Mouse (Mus musculus) liver, embryonic 16.5 days (tissue): ENCODE results near the gene Neu2. TPM values are rescaled to one million over a fixed set of nuclear protein-coding genes. Genes with fewer than 3 reads are reported as not detected.

Source experiments
- ATAC-seq: fragments of 200-750 bp; cut with Nextera tagmentation; 2 replicates; pipeline ENCODE4 v1.8.0; 2017; ENCODE audit warnings: low read depth, mild to moderate bottlenecking, moderate number of reproducible peaks, moderate library complexity
- H3K27ac ChIP-seq: fragments of 300-500 bp; sonication (generic); 2 replicates; pipeline ENCODE4 v1.5.1; 2014; ENCODE audit warnings: mild to moderate bottlenecking, low read length
- H3K27me3 ChIP-seq: fragments of 300-500 bp; sonication (generic); 2 replicates; pipeline ENCODE4 v1.6.1; 2014; ENCODE audit warnings: low read depth, low read length, mixed read lengths; ENCODE audit not compliant: control insufficient read depth, insufficient read depth
- H3K36me3 ChIP-seq: fragments of 300-500 bp; sonication (generic); 2 replicates; pipeline ENCODE4 v1.6.1; 2014; ENCODE audit warnings: mild to moderate bottlenecking; ENCODE audit not compliant: control insufficient read depth, insufficient read depth
- H3K4me1 ChIP-seq: fragments of 300-500 bp; sonication (generic); 2 replicates; pipeline ENCODE4 v1.6.1; 2014; ENCODE audit warnings: low read depth, low read length, mixed read lengths; ENCODE audit not compliant: control insufficient read depth
- H3K4me2 ChIP-seq: fragments of 300-500 bp; sonication (generic); 2 replicates; pipeline ENCODE4 v1.6.1; 2014; ENCODE audit warnings: low read depth, low read length, mixed read lengths
- H3K4me3 ChIP-seq: fragments of 300-500 bp; sonication (generic); 2 replicates; pipeline ENCODE4 v1.5.1; 2014; ENCODE audit warnings: low read depth, mild to moderate bottlenecking, low read length
- H3K9ac ChIP-seq: fragments of 300-500 bp; sonication (generic); 2 replicates; pipeline ENCODE4 v1.6.1; 2014; ENCODE audit warnings: low read depth, low read length
- H3K9me3 ChIP-seq: fragments of 300-500 bp; sonication (generic); replicated peaks from 2 replicates; pipeline ENCODE4 v1.6.1; 2016; ENCODE audit warnings: low read length; ENCODE audit not compliant: control insufficient read depth
- WGBS: fragments of 180-500 bp; shearing (Covaris S2); extraction: QIAGEN DNeasy Blood & Tissue Kit; methylation state at CpG from one replicate; pipeline ENCODE4 v1.1.7; 2014; ENCODE audit not compliant: insufficient replicate concordance; 5-methylcytosine and 5-hydroxymethylcytosine counted together
- polyA plus RNA-seq: library from polyadenylated mRNA; unstranded; fragments of >200 nt; fragmentation: Nextera tagmentation; extraction: Ambion mirVana; gene quantifications from 2 replicates; pipeline ENCODE4 v1.2.1, GENCODE M21; 2015

Gene Neu2
- polyA plus RNA-seq, 1 experiment from 2014 or later = 0.65 TPM

- H3K9me3 ChIP-seq = no peaks in the 10 kb centered on the region
- no peak for ATAC-seq
- H3K9ac ChIP-seq = no peak overlapping the region
- H3K27ac ChIP-seq = no peak overlapping the region
- H3K4me3 ChIP-seq = no peak overlapping the region
- no peaks in the 10 kb centered on the region for H3K27me3 ChIP-seq
- no peak overlapping the region for H3K4me2 ChIP-seq
- WGBS = 62% methylated on average over 8 of the region's 8 CpGs
- no peaks in the 10 kb centered on the region for H3K36me3 ChIP-seq
- no peaks in the 10 kb centered on the region for H3K4me1 ChIP-seq
Observed at GRCm38 (mm10) chr1:87565760-87566159, 56.1 kb downstream of the Neu2 start.

DNA sequence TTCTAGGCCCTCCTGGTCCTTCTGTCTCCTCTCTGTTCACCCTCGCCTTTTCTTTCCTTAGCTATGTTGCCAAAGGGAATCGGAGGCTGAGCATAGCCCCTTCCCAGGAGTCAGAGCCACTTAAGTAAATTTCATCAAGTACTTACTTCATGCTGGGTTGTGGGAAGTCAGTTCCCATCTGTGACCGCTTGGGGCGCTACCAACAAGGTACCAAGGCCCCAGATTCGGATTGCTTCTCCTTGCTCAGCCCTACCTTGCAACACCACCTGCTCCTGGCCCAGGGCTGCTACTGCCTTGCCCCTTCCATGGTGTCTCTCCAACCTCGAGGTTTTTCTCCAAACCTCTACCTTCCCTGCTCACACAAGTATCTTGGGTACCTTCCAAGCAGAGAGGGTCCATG lies 58.7 kb downstream of the Neu2 start:
- no peak for ATAC-seq
- Histone ChIP-seq H3K36me3 (no peaks in the 10 kb centered on the region), H3K9ac (no peak overlapping the region), H3K4me3 (no peak overlapping the region), H3K27ac (no peak overlapping the region), H3K27me3 (no peaks in the 10 kb centered on the region), H3K4me1 (no peaks in the 10 kb centered on the region), H3K9me3 (no peaks in the 10 kb centered on the region), H3K4me2 (no peak overlapping the region)
- WGBS = 30% methylated on average over 6 of the region's 6 CpGs

DNA sequence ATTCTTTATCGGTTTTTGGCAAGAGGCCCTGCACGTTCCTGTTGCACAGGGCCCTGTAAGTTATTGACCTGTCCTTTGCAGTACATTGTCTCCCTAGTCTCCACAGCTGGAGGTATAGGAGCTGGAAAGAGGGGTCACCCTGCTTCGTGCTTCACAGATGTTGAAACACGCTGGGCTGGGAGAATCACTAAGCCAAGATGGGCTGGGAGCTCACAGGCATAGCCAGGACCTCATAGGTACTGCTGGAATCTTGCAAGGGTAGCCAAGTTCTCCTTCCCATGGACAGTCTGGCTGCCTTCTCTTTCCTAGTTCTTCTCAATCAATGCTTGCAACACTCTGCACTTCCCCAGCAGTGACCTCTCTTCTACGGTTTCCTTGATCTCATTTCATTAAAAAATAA lies 63.6 kb downstream of the Neu2 start:
- H3K4me1 ChIP-seq = no peaks in the 10 kb centered on the region
- peak overlapping the region; percentile 29; the same call in 1 of the 2 replicates for H3K9ac ChIP-seq
- H3K27me3 ChIP-seq = no peaks in the 10 kb centered on the region
- WGBS = 40% methylated on average over 5 of the region's 5 CpGs
- H3K4me3 ChIP-seq = peak overlapping the region; percentile 48
- no peaks in the 10 kb centered on the region for H3K36me3 ChIP-seq
- no peaks in the 10 kb centered on the region for H3K9me3 ChIP-seq
- ATAC-seq = peak; percentile 15; the same call in 1 of the 2 replicates
- peak overlapping the region; percentile 79 for H3K27ac ChIP-seq
- peak overlapping the region; percentile 24 for H3K4me2 ChIP-seq

- Histone ChIP-seq H3K4me3 (peak within 1 kb of the TSS; percentile 48), H3K27me3 (no peaks in the 10 kb centered on the region), H3K9ac (peak within 1 kb of the TSS; percentile 29; the same call in 1 of the 2 replicates), H3K4me2 (peak within 1 kb of the TSS; percentile 24), H3K27ac (peak within 1 kb of the TSS; percentile 83), H3K36me3 (no peaks in the 10 kb centered on the region), H3K4me1 (no peaks in the 10 kb centered on the region), H3K9me3 (no peaks in the 10 kb centered on the region)
- peak; percentile 96 for ATAC-seq
- WGBS = 51% methylated on average over 6 of the region's 6 CpGs
Observed at GRCm38 (mm10) chr1:87573800-87574215, 64.1 kb downstream of the Neu2 start, which contains the start of gene Ngef. Ngef (minus strand) TSS chr1:87573870.

DNA sequence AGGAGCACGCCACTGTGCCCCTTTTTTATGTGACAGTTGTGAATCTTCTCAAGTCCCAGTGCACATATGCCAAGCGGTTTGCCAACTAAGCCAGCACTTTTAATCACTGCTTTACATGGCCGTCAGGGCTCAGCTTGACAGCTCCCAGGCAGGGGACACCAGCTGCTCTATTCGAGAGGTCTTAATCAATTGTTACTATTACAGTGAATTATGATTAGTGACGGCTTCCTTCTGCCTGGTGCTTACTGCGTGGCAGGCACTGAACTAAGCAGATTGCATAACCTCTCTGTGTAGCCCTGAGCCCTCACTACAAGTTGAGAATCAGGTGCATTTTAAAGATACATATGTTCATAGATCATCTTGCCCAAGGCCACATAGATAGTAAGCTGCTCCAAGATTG lies 64.7 kb downstream of the Neu2 start:
- no peaks in the 10 kb centered on the region for H3K36me3 ChIP-seq
- peak overlapping the region; percentile 21; the same call in 1 of the 2 replicates for H3K4me2 ChIP-seq
- no peaks in the 10 kb centered on the region for H3K9me3 ChIP-seq
- ATAC-seq = no peak
- H3K4me3 ChIP-seq = no peak overlapping the region
- peak overlapping the region; percentile 83 for H3K27ac ChIP-seq
- no peak overlapping the region for H3K9ac ChIP-seq
- no peaks in the 10 kb centered on the region for H3K27me3 ChIP-seq
- no peaks in the 10 kb centered on the region for H3K4me1 ChIP-seq
- 46% methylated on average over 6 of the region's 6 CpGs for WGBS

- no peaks in the 10 kb centered on the region for H3K9me3 ChIP-seq
- H3K9ac ChIP-seq = no peak overlapping the region
- no peaks in the 10 kb centered on the region for H3K4me1 ChIP-seq
- no peaks in the 10 kb centered on the region for H3K36me3 ChIP-seq
- 51% methylated on average over 7 of the region's 7 CpGs for WGBS
- no peak overlapping the region for H3K4me2 ChIP-seq
- H3K4me3 ChIP-seq = no peak overlapping the region
- peak overlapping the region; percentile 83 for H3K27ac ChIP-seq
- ATAC-seq = no peak
- no peaks in the 10 kb centered on the region for H3K27me3 ChIP-seq
Observed at GRCm38 (mm10) chr1:87574785-87575184, 65.1 kb downstream of the Neu2 start.

GRCm38 (mm10) chr1:87578965-87579364 lies 69.3 kb downstream of the Neu2 start:
- H3K4me1 ChIP-seq = no peaks in the 10 kb centered on the region
- no peak overlapping the region for H3K4me3 ChIP-seq
- H3K27me3 ChIP-seq = no peaks in the 10 kb centered on the region
- 74% methylated on average over 6 of the region's 6 CpGs for WGBS
- no peak overlapping the region for H3K27ac ChIP-seq
- no peaks in the 10 kb centered on the region for H3K36me3 ChIP-seq
- ATAC-seq = no peak
- H3K9me3 ChIP-seq = no peaks in the 10 kb centered on the region
- no peak overlapping the region for H3K4me2 ChIP-seq
- no peak overlapping the region for H3K9ac ChIP-seq

GRCm38 (mm10) chr1:87580824-87581223 lies 71.1 kb downstream of the Neu2 start:
- H3K4me3 ChIP-seq = no peak overlapping the region
- no peaks in the 10 kb centered on the region for H3K4me1 ChIP-seq
- H3K36me3 ChIP-seq = no peaks in the 10 kb centered on the region
- no peak overlapping the region for H3K4me2 ChIP-seq
- 12% methylated on average over 3 of the region's 3 CpGs for WGBS
- H3K9ac ChIP-seq = no peak overlapping the region
- no peak overlapping the region for H3K27ac ChIP-seq
- no peaks in the 10 kb centered on the region for H3K27me3 ChIP-seq
- no peak for ATAC-seq
- no peaks in the 10 kb centered on the region for H3K9me3 ChIP-seq

GRCm38 (mm10) chr1:87589162-87589561 lies 79.5 kb downstream of the Neu2 start:
- Histone ChIP-seq H3K27ac (no peak overlapping the region), H3K27me3 (no peaks in the 10 kb centered on the region), H3K4me2 (no peak overlapping the region), H3K9me3 (no peaks in the 10 kb centered on the region), H3K36me3 (no peaks in the 10 kb centered on the region), H3K4me1 (no peaks in the 10 kb centered on the region), H3K4me3 (no peak overlapping the region), H3K9ac (no peak overlapping the region)
- 73% methylated on average over 7 of the region's 7 CpGs for WGBS
- ATAC-seq = no peak
